21 mouse cellular contexts compared by ENCODE assay signal in genomic region chr5:111170383-111170782, GRCm38 (mm10).
DNase-seq lines count a peak whose midpoint lies in the region; ATAC-seq and TF ChIP-seq lines count a peak whose summit lies in the region.
"Had no signal": no experiment of that assay in that cellular context is flagged by ENCODE, and none has a peak within 500 bp of the region (broad histone marks: within the 10 kb centered on the region; RNA-seq: fewer than 3 reads in every experiment).

No protein-coding gene starts in this region.

- DNase-seq in heart, adult 9 months (ENCODE audit: low spot score in 2 of 2) = no peak
- no peak for DNase-seq in neural tube, embryonic 10.5 days (ENCODE audit: extremely low spot score, low spot score)
- peak; percentile 59 for DNase-seq in brain, embryonic 14.5 days (ENCODE audit: low read depth)
- no peak for DNase-seq in adrenal gland, adult 8-10 months
- DNase-seq in layer of hippocampus, adult 11-12 months (ENCODE audit: low spot score) = no peak
- DNase-seq: adrenal gland, adult 2 months; cerebellum, adult 9-11 months; gastrocnemius, postnatal 36 days; heart, postnatal 4 days; kidney, postnatal 36 days; layer of hippocampus, adult 9-11 months; left cerebral cortex, postnatal 4 days; liver; lung, postnatal 10 days; thymus, postnatal 25 days had no signal

- WGBS in heart, embryonic 12.5 days = 42% methylated on average over 9 of the region's 9 CpGs
- 17% methylated on average over 9 of the region's 9 CpGs for WGBS in neural tube, embryonic 14.5 days

- no peak overlapping the region for H3K9ac ChIP-seq in heart, embryonic 12.5 days
- H3K9ac ChIP-seq in neural tube, embryonic 14.5 days (replicated peaks; ENCODE audit: low read depth, low read length) = no peak overlapping the region
- H3K9ac ChIP-seq: embryonic facial prominence, embryonic 15.5 days; intestine, embryonic 15.5 days; neural tube, embryonic 13.5 days had no signal

- H3K9me3 ChIP-seq in heart, embryonic 12.5 days (replicated peaks) = 0 out of 2 replicates have a peak, but pooled peaks cover 3% of the 10 kb centered on the region
- H3K9me3 ChIP-seq in neural tube, embryonic 14.5 days (ENCODE audit: control insufficient read depth, low read length) = no peaks in the 10 kb centered on the region
- H3K9me3 ChIP-seq: embryonic facial prominence, embryonic 15.5 days; intestine, embryonic 15.5 days; neural tube, embryonic 13.5 days had no signal

- no peaks in the 10 kb centered on the region for H3K36me3 ChIP-seq in heart, embryonic 12.5 days
- H3K36me3 ChIP-seq in neural tube, embryonic 14.5 days (ENCODE audit: control insufficient read depth, insufficient read depth, low read length) = no peaks in the 10 kb centered on the region
- H3K36me3 ChIP-seq: embryonic facial prominence, embryonic 15.5 days; intestine, embryonic 15.5 days; neural tube, embryonic 13.5 days had no signal

- peaks cover 13% of the 10 kb centered on the region for H3K4me1 ChIP-seq in heart, embryonic 12.5 days (replicated peaks)
- peaks cover 7% of the 10 kb centered on the region for H3K4me1 ChIP-seq in neural tube, embryonic 14.5 days (ENCODE audit: control insufficient read depth, insufficient read depth, low read length)

- ATAC-seq in heart, embryonic 12.5 days (ENCODE audit: insufficient number of reproducible peaks, low FRiP score) = no peak
- ATAC-seq in neural tube, embryonic 14.5 days (ENCODE audit: low read depth) = no peak
- ATAC-seq: intestine, embryonic 15.5 days had no signal

- TF ChIP-seq CTCF in brain, embryonic 14.5 days (IDR thresholded peaks at IDR 0.05; ENCODE audit: borderline replicate concordance, extremely low read depth, insufficient read depth, insufficient read length) = no peak

- peaks cover 8% of the 10 kb centered on the region; the same call in 1 of the 2 replicates for H3K27me3 ChIP-seq in heart, embryonic 12.5 days (replicated peaks)
- no peaks in the 10 kb centered on the region for H3K27me3 ChIP-seq in neural tube, embryonic 14.5 days (ENCODE audit: control insufficient read depth, insufficient read depth, low read length)
- H3K27me3 ChIP-seq: embryonic facial prominence, embryonic 15.5 days; intestine, embryonic 15.5 days had no signal

- TF ChIP-seq POLR2A in brain, embryonic 14.5 days (IDR thresholded peaks at IDR 0.05; ENCODE audit: borderline replicate concordance, extremely low read depth, insufficient read depth, insufficient read length, poor library complexity, severe bottlenecking) = no peak

- H3K4me2 ChIP-seq in heart, embryonic 12.5 days = peak overlapping the region; percentile 23
- no peak overlapping the region for H3K4me2 ChIP-seq in neural tube, embryonic 14.5 days (ENCODE audit: low read depth, low read length)
- H3K4me2 ChIP-seq: embryonic facial prominence, embryonic 15.5 days; intestine, embryonic 15.5 days; neural tube, embryonic 13.5 days had no signal

- H3K27ac ChIP-seq in heart, embryonic 12.5 days (ENCODE audit: poor library complexity, severe bottlenecking) = no peak overlapping the region
- H3K27ac ChIP-seq in neural tube, embryonic 14.5 days (ENCODE audit: low read depth, low read length) = 0 out of 2 replicates have a peak overlapping the region, but pooled peaks have one; percentile 28
- H3K27ac ChIP-seq: embryonic facial prominence, embryonic 15.5 days; intestine, embryonic 15.5 days; left cerebral cortex, adult 2 months; neural tube, embryonic 13.5 days had no signal

- no peak overlapping the region for H3K4me3 ChIP-seq in heart, embryonic 12.5 days
- no peak overlapping the region for H3K4me3 ChIP-seq in neural tube, embryonic 14.5 days (ENCODE audit: low read depth, low read length)
- H3K4me3 ChIP-seq: embryonic facial prominence, embryonic 15.5 days; intestine, embryonic 15.5 days; left cerebral cortex, adult 2 months; neural tube, embryonic 13.5 days had no signal
